Mouse (Mus musculus) stomach, postnatal 0 days (tissue): ENCODE results near the gene Pold1. TPM values are rescaled to one million over a fixed set of nuclear protein-coding genes. Genes with fewer than 3 reads are reported as not detected.

Experiments
- ATAC-seq: fragments of 200-750 bp; cut with Nextera tagmentation; 2 replicates; pipeline ENCODE4 v1.8.0; 2017; ENCODE audit not compliant: low FRiP score, low TSS enrichment
- DNase-seq: peaks from one replicate; pipeline ENCODE4 v3.0.0-alpha.2; 2016; ENCODE audit warnings: low spot score
- H3K27ac ChIP-seq: fragments of 300-500 bp; sonication (generic); replicated peaks from 2 replicates; pipeline ENCODE4 v1.5.1; 2014; ENCODE audit warnings: mild to moderate bottlenecking, control low read depth
- H3K27me3 ChIP-seq: fragments of 300-500 bp; sonication (generic); 2 replicates; pipeline ENCODE4 v1.6.1; 2014; ENCODE audit warnings: low read length; ENCODE audit not compliant: control insufficient read depth, insufficient read depth
- H3K36me3 ChIP-seq: fragments of 300-500 bp; sonication (generic); 2 replicates; pipeline ENCODE4 v1.6.1; 2014; ENCODE audit warnings: low read length, mixed read lengths; ENCODE audit not compliant: control insufficient read depth, insufficient read depth
- H3K4me1 ChIP-seq: fragments of 300-500 bp; sonication (generic); replicated peaks from 2 replicates; pipeline ENCODE4 v1.6.1; 2014; ENCODE audit warnings: antibody characterized with exemption; ENCODE audit not compliant: control insufficient read depth, insufficient read depth
- H3K4me2 ChIP-seq: fragments of 300-500 bp; sonication (generic); replicated peaks from 2 replicates; pipeline ENCODE4 v1.6.1; 2014; ENCODE audit warnings: low read depth, mild to moderate bottlenecking, control low read depth, moderate library complexity
- H3K4me3 ChIP-seq: fragments of 300-500 bp; sonication (generic); 2 replicates; pipeline ENCODE4 v1.5.1; 2014; ENCODE audit warnings: low read depth, low read length, control low read depth
- H3K9ac ChIP-seq: fragments of 300-500 bp; sonication (generic); 2 replicates; pipeline ENCODE4 v1.6.1; 2014; ENCODE audit warnings: mild to moderate bottlenecking, low read length, control low read depth, mixed read lengths
- H3K9me3 ChIP-seq: fragments of 300-500 bp; sonication (generic); 2 replicates; pipeline ENCODE4 v1.6.1; 2016; ENCODE audit warnings: low read length; ENCODE audit not compliant: control insufficient read depth
- CTCF ChIP-seq: IDR thresholded peaks from 2 replicates; pipeline ENCODE4 v1.5.1; 2016; ENCODE audit warnings: antibody characterized with exemption, low read depth, mild to moderate bottlenecking, moderate library complexity
- EP300 ChIP-seq: optimal IDR thresholded peaks from 2 replicates; pipeline ENCODE3; 2016; ENCODE audit warnings: antibody characterized with exemption
- WGBS: fragments of 180-500 bp; shearing (Covaris S2); extraction: QIAGEN DNeasy Blood & Tissue Kit; methylation state at CpG from one replicate; pipeline ENCODE4 v1.1.7; 2014; 5-methylcytosine and 5-hydroxymethylcytosine counted together
- polyA plus RNA-seq: library from polyadenylated mRNA; unstranded; fragments of >200 nt; fragmentation: Nextera tagmentation; extraction: Ambion mirVana; gene quantifications from 2 replicates; pipeline ENCODE4 v1.2.1, GENCODE M21; 2015

Pold1 gene
- polyA plus RNA-seq, 1 experiment from 2014 or later, result 18.7 TPM

DNA sequence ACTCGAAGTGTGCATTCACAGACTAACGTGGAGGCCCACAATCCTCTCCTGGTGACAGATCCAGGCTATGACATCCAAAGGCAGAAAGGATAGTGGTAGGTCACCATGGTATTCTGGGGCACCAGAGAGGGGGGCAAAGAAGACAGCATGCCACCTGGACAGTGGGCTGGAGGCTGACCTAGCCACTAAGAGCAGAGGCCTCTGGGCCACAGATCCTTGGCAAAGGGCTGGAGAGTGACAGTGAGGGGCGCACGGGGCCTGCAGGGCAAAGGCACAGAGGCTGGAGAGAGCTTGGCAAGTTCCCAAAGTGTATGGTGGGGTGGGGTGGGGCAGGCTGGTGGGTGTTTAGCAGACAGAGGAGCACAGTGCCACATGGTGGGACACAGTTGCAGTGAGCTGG is 58.4 kb downstream of the Pold1 start:
- Histone ChIP-seq H3K27ac (no peak overlapping the region), H3K27me3 (no peaks in the 10 kb centered on the region), H3K4me1 (no peaks in the 10 kb centered on the region), H3K9ac (no peak overlapping the region), H3K36me3 (peaks cover 19% of the 10 kb centered on the region), H3K9me3 (no peaks in the 10 kb centered on the region), H3K4me2 (no peak overlapping the region), H3K4me3 (no peak overlapping the region)
- WGBS, result 87% methylated on average over 4 of the region's 4 CpGs
- ATAC-seq (no peak), DNase-seq (no peak)
- TF ChIP-seq EP300 (no peak), CTCF (no peak)

DNA sequence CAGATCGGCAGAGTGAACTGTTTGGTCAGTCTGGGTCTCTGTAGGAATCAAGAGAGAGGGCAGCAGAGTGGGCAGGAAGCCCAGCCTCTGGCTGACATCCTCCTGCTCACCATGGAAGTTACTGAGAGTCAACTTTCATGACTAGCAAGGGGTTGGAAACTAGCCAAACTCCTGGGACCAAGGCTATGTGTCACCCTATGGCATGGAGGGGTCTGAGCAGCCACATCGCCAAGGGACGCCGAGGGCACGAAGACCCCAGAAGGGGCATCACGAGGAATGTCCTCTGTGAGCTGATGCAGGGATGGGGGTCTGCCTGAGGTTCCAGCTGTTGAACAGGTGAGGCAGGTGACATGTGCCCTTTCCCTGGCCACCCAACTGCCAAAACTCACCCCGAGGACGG is 60.1 kb downstream of the Pold1 start:
- no peaks in the 10 kb centered on the region for H3K9me3 ChIP-seq
- 93% methylated on average over 8 of the region's 8 CpGs for WGBS
- H3K9ac ChIP-seq, result no peak overlapping the region
- ATAC-seq (no peak), DNase-seq (no peak)
- H3K4me2 ChIP-seq, result no peak overlapping the region
- H3K36me3 ChIP-seq, result peaks cover 19% of the 10 kb centered on the region
- no peak overlapping the region for H3K4me3 ChIP-seq
- no peak for TF ChIP-seq EP300
- no peak for TF ChIP-seq CTCF
- H3K4me1 ChIP-seq, result no peaks in the 10 kb centered on the region
- no peak overlapping the region for H3K27ac ChIP-seq
- no peaks in the 10 kb centered on the region for H3K27me3 ChIP-seq

DNA sequence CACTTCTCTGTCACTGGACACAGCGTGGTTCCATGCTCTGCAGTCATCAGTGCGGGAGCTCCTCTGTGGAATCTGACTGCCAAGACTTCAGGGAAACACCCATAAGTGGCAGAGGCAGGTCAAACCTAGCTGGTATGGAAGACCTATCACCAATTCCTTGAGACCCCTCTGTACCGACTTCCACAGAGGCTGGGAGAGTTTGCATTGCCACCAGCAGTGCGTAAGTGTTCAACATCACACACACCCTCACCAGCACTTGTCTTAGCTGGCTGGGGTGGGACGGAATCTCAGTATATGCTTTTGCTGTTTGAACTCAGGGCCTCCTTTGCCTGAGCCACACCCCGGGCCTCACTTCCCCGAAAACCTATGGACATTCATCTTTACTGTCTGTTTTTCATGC is 60.7 kb downstream of the Pold1 start:
- Histone ChIP-seq H3K9me3 (no peaks in the 10 kb centered on the region), H3K27me3 (no peaks in the 10 kb centered on the region), H3K27ac (no peak overlapping the region), H3K9ac (no peak overlapping the region), H3K4me2 (no peak overlapping the region), H3K36me3 (peaks cover 16% of the 10 kb centered on the region), H3K4me1 (no peaks in the 10 kb centered on the region), H3K4me3 (no peak overlapping the region)
- DNase-seq (no peak), ATAC-seq (no peak)
- WGBS, result 79% methylated on average over 7 of the region's 7 CpGs
- TF ChIP-seq EP300, result no peak
- no peak for TF ChIP-seq CTCF

DNA sequence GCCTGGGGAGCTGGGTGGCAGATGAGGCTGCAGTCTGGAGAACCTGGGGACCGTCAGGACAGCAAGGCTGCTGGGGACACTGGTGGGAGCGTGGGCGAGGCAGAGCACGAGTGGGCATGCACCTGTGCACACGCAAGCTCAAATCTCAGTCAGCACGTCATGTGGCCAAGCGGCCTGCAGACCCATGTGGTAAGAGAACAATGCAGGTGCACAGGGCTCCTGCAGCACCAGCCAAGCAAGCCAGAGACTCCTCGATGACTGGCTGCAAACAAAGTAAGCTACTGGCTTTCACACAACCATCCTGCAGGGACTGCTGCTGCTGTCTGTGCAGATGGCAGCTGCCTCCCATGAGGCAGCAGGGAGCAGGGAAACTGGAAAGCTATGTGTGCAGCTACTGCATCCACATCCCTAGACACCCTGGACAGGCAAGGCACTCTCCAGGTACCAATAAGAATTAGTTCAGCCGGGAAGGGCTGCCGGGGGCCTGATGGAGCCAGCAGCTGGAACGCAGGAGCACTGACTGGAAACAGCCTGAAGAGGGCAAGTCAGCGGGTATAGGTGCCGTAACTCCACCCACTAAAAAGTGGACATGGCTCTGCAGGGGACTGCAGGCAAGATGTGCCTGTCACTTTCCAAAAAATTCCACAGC is 61.6 kb downstream of the Pold1 start:
- Histone ChIP-seq H3K27me3 (no peaks in the 10 kb centered on the region), H3K9ac (no peak overlapping the region), H3K4me3 (no peak overlapping the region), H3K4me2 (no peak overlapping the region), H3K27ac (no peak overlapping the region), H3K4me1 (no peaks in the 10 kb centered on the region), H3K36me3 (peaks cover 14% of the 10 kb centered on the region), H3K9me3 (no peaks in the 10 kb centered on the region)
- 74% methylated on average over 13 of the region's 13 CpGs for WGBS
- DNase-seq (no peak), ATAC-seq (no peak)
- no peak for TF ChIP-seq EP300
- TF ChIP-seq CTCF, result no peak

DNA sequence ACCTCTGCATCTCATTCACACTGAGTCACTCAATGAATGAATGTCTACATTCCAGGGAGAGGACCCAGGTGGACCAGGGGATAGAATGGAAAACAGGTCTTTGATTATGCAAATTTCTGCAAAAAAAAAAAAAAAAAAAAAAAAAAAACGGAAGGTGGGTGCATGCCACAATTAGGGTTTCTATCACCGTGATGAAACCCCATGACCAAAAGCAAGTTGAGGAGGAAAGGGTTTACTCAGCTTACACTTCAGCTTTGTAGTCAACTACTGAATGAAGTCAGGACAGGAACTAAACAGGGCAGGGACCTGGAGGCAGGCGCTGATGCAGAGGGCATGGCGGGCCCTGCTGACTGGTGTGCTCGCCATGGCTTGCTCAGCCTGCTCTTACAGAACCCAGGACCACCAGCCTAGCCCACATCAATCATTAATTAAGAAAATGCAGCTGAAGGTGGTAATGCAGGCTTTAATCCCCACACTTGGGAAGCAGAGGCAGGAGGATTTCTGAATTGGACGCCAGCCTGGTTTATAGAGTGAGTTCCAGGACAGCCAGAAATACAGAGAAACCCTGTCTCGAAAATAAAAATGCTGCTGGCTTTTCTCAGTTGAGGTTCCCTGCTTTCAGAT is 63.0 kb downstream of the Pold1 start:
- no peak overlapping the region for H3K27ac ChIP-seq
- no peaks in the 10 kb centered on the region for H3K4me1 ChIP-seq
- WGBS, result 69% methylated on average over 7 of the region's 7 CpGs
- ATAC-seq, result no peak
- TF ChIP-seq CTCF, result no peak
- H3K27me3 ChIP-seq, result no peaks in the 10 kb centered on the region
- H3K9me3 ChIP-seq, result no peaks in the 10 kb centered on the region
- no peak overlapping the region for H3K4me2 ChIP-seq
- H3K36me3 ChIP-seq, result peaks cover 8% of the 10 kb centered on the region
- no peak for DNase-seq
- H3K9ac ChIP-seq, result no peak overlapping the region
- H3K4me3 ChIP-seq, result no peak overlapping the region

DNA sequence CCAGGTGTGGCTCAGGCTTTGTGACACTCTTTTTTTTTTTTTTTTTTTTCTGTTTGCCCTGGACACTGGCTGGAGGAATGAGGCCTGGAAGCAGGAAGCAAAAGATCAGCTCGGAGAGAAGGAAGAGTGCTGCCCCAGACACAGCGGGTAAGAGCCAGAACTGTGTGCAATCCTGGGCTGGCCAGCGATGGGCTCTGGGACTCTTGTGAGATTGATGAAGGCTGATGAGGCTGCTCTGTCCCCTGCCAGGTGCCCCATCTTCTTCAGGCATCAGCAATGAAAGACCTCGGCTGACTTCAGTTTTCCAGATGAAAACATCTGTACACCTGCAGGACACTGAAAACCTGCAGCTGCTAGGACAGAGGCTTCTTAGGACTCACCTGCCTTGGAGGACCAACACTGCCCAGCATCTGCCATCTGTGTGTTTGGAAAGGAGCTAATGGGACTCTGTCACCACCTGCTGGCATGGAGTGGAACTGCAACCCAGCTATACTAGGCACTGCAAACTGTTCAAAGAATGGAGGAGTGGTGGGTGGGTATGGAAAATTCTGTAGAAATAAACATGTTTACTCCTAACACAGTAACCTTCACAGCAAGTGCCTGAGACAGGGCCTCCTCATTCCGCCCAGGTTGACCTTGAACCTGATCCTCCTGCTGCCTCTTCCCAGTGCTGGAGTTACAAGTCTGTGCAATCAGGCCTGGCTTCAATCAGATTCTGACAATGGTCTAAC is 63.6 kb downstream of the Pold1 start:
- DNase-seq, result peak; percentile 81
- peaks cover 4% of the 10 kb centered on the region for H3K36me3 ChIP-seq
- ATAC-seq, result peak; percentile 43
- no peak overlapping the region for H3K4me3 ChIP-seq
- TF ChIP-seq CTCF (peak; percentile 98), EP300 (no peak)
- H3K4me2 ChIP-seq, result no peak overlapping the region
- WGBS, result 31% methylated on average over 5 of the region's 5 CpGs
- no peak overlapping the region for H3K27ac ChIP-seq
- no peaks in the 10 kb centered on the region for H3K27me3 ChIP-seq
- no peak overlapping the region for H3K9ac ChIP-seq
- no peaks in the 10 kb centered on the region for H3K4me1 ChIP-seq
- no peaks in the 10 kb centered on the region for H3K9me3 ChIP-seq
